Mouse (Mus musculus) frontal cortex, postnatal 36 days (tissue): Measurements from ENCODE around the gene Cldn20.
A peak's percentile ranks its signal among the peaks of the same experiment; 100 is the strongest.

ENCODE experiments used
- DNase-seq, 2 experiments: peaks; one replicate each; pipeline ENCODE4 v3.0.0; 2022; ENCODE audit warnings: low spot score in 2 of 2

Cldn20 gene

DNA sequence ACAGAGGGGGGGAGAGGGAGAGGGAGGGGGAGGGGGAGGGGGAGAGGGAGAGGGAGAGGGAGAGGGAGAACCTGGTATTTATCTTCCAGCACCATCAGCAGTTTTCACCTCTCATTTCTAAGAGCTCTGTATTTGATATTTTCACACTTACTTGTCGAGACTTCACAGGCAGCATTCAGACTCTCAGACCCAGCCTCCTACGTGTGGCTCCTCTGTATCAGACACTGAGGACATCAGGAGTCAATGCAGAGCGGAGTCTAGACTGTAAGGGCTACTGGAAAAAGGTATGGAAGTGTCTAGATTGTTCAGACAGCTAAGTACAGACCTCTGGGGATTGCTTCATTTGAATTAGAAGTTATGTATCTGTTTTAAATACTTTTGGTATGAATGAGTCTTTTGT lies 2.8 kb upstream of the Cldn20 start:
- no peak for DNase-seq

GRCm38 (mm10) chr17:3530549-3530948 lies 1.8 kb upstream of the Cldn20 start:
- no peak for DNase-seq

DNA sequence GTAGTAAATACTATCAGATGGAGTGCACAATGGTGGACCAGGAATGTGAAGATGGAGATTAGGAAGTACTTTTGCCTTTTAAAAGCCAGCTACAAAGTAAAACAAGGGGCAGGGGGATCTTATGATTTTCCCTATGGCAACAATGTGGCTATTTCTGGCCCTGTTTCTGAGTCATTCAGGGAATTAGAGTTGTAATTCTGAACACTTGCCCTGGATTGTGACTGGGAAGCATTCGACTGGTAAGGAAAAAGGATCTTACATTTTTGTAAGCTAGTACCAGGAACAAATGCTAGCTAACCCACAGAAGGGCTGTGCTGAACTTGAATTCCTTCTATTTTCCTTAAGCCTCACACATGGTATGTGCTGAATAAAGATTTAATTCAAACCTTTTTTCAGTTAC lies 713 bp upstream of the Cldn20 start:
- DNase-seq: no peak

GRCm38 (mm10) chr17:3533425-3533824 lies 1.1 kb downstream of the Cldn20 start:
- DNase-seq: no peak

- no peak for DNase-seq
Observed at GRCm38 (mm10) chr17:3540304-3540703, 8.0 kb downstream of the Cldn20 start.

- DNase-seq: no peak
Observed at GRCm38 (mm10) chr17:3541033-3541432, 8.7 kb downstream of the Cldn20 start.

DNA sequence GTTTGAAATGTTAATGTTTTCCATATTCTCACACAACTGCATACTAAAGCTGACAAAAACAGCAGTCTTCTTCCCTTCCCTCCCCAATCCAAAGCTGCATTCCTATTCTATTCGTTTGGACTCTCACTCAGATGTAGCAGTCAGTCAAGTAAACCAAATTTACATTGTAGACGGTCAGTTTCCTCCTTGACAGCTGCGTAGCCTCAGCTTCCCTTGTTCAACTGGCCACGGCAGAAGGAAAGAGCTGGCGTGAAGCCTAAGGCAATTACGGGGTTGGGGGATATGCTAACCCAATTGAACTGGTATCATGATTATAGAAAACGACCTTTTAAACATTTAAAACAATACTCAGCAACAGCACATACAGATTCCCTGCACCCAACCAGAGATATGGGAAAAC lies 15.4 kb downstream of the Cldn20 start:
- DNase-seq: no peak

- no peak for DNase-seq
Observed at GRCm38 (mm10) chr17:3556251-3556650, 23.9 kb downstream of the Cldn20 start.

DNA sequence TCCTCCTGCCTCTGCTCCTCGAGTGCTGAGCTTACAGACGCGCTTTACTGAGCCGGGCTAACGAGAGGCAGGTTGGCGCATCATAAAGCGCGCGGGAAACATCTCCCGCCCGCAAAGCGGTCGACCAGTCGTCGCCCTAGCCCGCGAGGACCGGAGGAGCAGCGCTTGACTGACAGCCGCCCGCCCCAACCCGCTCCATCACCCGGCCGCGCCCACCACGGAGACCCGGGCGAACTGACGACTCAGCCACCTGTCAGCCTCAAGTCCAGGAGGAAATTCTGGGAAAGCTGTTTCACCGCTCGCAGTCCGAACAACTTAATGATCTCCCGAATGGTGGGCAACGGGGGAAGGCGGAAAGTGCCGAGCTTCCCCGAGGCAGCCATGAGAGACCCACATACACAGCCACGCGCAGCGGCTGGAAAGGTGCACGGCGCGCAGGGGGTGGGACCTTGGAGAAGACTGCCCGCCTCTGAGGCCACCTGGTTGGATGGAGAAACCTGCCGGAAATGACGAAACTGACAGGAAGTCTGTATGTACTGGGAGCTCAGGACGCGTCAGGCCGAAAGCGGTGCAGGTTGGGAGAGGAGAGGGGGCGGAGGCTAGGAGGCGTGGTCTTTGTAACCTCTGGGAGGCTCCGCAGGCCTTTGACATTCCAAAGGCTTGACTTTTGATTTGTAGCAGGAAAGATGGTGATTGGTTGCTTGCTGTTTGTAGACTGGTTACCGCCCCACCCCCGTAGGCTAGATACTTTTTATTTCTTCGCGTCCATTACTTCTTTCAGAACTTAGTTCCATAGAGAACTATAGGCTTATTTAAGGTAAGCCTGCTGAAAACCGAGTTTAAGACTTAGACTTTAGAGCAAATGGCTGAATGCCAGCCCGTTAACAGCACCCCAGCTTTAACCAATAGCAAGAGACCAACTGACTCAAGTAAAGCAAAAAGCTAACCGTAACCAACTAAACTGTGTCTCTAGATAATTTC lies 25.3 kb downstream of the Cldn20 start, which contains the start of gene Tfb1m:
Gene Tfb1m (minus strand): TSS at position 451 of the 981 bp plus-strand sequence.
- DNase-seq: peak; percentile 97 to 99

DNA sequence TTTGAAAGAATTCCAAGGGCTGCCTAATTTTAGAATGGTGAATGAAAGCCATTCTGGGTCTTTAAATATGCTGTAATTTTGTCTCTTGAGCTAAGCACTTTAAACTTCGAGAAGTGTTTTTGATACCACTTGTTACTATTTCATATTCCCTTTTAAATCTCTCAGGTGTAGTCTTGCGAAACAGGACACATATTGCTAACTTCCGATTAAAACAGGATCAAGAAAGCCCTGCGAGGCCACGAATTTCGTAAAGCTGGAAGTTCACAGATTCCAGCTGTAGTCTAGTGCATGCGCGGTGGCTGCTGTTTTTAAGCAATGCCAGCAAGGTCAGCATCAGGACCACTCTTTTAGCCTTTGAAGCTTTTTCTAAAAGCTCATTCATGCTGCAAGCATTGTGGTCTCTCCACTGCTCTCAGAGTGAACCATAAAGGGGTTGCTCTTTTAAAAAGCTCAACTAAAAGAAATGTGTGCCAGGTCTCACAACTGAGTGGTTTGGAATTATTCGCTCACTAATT lies 26.1 kb downstream of the Cldn20 start:
- no peak for DNase-seq

GRCm38 (mm10) chr17:3560534-3560933 lies 28.2 kb downstream of the Cldn20 start:
- peak in 1 of 2 experiments; percentile 8 for DNase-seq

- no peak for DNase-seq
Observed at GRCm38 (mm10) chr17:3562405-3562804, 30.1 kb downstream of the Cldn20 start.

DNA sequence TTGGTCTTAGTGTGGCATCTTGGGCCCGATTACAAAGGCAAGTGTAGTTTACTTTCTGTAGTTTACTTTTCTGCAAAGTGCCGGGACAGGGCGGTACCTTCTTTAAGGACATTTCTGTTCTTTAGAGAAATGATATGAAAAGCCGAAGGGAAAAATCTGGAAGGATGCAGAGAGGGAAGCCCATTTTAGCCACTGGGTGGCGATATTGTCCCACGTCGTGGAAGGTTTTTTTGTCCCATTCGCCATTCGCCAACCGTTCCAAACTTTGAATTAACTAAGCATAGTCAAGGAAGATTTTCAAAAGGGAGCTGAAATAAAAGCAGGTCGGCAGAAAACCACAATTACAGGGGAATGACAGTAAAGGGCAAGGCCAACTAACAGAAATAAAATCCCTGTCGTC lies 38.5 kb downstream of the Cldn20 start:
- DNase-seq: peak; percentile 79 to 88
